Mouse (Mus musculus) thymus, postnatal 36 days (tissue): Measurements from ENCODE around the gene Tnni1.

Experiments
- DNase-seq, 2 experiments: peaks; one replicate each; pipeline ENCODE4 v3.0.0; 2022; ENCODE audit warnings: mixed read lengths in 2 of 2

Gene Tnni1

GRCm38 (mm10) chr1:135767324-135767890 lies 11.8 kb upstream of the Tnni1 start:
- DNase-seq, result no peak

- no peak for DNase-seq
Measured at GRCm38 (mm10) chr1:135768400-135768799, 10.8 kb upstream of the Tnni1 start.

DNA sequence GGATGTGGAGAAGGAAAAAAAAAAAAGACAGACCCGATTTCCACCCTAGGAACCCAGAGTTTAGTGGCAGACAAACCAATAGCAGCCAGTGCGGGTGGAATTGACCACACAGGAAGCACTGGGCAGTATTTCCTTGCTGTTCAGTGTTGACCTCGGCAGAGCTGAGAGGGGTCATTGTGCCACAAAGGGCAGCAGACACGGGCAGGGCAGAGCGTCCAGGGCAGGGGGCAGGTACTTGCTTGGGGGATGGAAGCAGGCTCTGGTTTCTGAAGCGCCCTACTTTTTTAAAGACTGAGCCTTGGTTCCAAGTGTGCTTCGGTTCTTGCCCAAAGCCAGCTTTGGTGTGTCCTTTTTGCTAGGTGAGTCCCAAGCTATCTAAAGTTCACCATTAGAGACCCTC lies 9.0 kb upstream of the Tnni1 start:
- DNase-seq, result no peak

GRCm38 (mm10) chr1:135770896-135771572 lies 8.2 kb upstream of the Tnni1 start:
- no peak for DNase-seq

- DNase-seq, result no peak
Measured at GRCm38 (mm10) chr1:135771573-135771970, 7.7 kb upstream of the Tnni1 start.

GRCm38 (mm10) chr1:135776596-135776995 lies 2.6 kb upstream of the Tnni1 start:
- DNase-seq, result no peak

DNA sequence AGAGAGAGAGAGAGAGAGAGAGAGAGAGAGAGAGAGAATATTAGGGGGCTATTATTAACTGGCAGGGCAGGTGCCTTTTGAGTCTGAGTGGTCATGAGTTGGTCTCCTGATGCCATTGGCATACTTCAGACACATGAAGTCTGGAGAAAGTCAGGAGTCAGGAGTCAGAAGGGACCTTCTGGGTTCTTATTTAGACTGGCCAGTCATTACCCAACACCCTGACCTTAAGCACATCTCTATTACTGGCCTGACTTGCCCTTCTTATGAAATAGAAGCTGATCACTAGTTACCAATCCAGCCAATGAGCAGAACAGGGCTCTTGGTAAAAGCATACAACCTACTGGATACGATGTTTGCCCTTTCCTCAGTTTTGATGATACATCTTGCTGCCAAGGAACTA lies 2.2 kb upstream of the Tnni1 start:
- DNase-seq, result no peak

DNA sequence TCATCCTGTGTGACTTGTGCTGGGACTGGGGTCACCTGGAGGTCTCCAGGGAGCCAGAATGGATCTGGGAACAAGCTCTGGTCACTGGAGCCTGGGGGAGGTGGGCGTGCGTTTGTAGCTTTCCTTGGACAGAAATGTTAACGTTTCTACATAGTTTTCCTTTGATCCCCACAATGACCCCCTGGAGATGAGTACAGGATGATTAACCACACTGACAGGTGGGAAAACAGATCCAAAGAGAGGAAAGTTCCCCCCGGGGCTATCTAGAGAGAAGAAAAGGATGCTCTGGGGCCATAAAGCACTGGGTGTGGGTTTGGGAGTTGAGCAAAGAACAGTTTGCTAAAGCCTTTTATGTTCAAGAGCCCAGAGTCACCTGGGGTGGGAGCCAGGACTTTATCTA lies 1.4 kb downstream of the Tnni1 start:
- no peak for DNase-seq

- DNase-seq, result peak; percentile 51 to 63
Measured at GRCm38 (mm10) chr1:135781220-135781619, 2.0 kb downstream of the Tnni1 start.

DNA sequence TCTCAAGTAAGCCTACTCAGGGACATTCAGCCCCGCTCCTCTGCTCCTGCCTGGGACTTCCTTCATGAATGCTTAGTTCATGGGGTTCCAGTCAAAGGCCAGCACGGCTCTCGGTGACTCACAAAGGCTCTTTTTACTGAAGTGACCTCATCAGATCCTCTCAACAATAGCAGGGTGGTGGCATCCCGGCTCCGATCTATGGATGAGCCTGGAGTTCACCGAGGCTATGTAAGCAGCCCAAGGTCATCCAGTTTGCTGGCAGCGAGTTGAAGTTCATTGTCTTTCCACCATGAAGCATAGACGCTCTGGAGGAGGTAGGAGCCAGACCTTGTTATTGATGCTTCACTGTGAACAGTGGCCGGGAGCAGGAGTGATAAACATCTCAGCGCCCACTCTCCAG lies 3.6 kb downstream of the Tnni1 start:
- DNase-seq, result no peak

- peak; percentile 71 to 76 for DNase-seq
Measured at GRCm38 (mm10) chr1:135787799-135788198, 8.6 kb downstream of the Tnni1 start.

GRCm38 (mm10) chr1:135788708-135789107 lies 9.5 kb downstream of the Tnni1 start:
- peak; percentile 31 to 42 for DNase-seq

DNA sequence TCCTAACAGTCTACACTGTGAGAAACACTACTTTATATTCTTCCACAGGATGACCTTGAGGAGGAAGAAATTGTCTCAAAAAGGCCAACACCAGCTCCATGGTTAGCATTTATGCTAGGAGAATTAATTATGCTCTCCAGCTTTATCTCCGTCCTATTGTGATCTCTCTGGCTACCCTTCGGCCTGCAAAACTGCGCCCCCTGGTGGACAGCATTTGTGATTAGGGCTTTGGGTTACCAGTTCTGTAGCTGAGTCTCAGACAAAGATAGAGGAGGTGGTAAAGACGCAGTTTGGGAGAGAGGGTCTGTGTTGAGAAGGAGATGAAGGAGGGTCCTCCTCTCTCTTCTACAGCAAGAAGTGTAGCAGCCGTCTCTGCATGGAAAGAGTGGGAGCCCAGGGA lies 10.6 kb downstream of the Tnni1 start:
- peak; percentile 69 to 74 for DNase-seq

GRCm38 (mm10) chr1:135792143-135792939 lies 13.1 kb downstream of the Tnni1 start:
- no peak for DNase-seq

DNA sequence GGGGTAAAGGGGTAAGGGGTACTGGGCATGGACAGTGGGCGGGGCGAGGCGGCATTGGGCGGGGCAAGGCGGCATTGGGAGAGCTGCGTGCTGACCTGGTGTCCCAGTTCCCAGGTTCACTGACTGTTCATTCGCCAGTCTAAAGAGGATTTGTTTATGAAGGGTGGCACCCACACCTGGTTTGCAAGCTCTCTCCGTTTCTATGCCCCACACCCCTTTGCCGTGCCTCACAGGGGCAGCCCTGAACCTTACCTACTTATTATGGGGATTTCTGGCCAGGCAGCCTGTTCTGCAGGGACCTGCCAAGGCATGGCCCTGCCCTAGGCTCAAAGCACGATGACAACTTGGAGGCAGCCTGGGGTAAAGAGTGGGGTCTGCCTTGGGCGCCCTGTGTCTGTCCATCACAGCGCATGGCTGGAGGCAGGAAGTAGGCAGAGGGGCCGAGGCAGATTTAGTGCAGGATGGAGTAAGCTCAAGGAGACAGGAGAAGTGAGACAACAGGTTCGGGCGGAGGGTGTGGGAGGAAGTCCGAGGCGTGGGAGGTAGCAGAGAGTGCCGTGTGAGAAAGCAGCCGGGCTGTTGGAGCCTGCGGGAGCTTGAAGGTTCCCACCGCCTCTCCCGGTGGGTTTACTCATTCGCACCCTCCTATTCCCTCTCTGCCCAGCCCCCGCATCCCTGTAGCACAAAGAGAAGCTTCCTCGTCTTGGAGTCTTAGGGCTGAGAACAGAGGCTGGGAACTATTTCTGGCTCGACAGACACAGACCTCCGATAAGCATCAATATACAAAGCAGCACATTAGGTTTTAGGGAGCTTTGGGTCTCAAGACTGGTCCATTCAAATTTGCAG lies 14.4 kb downstream of the Tnni1 start:
- peak; percentile 24 to 35 for DNase-seq

DNA sequence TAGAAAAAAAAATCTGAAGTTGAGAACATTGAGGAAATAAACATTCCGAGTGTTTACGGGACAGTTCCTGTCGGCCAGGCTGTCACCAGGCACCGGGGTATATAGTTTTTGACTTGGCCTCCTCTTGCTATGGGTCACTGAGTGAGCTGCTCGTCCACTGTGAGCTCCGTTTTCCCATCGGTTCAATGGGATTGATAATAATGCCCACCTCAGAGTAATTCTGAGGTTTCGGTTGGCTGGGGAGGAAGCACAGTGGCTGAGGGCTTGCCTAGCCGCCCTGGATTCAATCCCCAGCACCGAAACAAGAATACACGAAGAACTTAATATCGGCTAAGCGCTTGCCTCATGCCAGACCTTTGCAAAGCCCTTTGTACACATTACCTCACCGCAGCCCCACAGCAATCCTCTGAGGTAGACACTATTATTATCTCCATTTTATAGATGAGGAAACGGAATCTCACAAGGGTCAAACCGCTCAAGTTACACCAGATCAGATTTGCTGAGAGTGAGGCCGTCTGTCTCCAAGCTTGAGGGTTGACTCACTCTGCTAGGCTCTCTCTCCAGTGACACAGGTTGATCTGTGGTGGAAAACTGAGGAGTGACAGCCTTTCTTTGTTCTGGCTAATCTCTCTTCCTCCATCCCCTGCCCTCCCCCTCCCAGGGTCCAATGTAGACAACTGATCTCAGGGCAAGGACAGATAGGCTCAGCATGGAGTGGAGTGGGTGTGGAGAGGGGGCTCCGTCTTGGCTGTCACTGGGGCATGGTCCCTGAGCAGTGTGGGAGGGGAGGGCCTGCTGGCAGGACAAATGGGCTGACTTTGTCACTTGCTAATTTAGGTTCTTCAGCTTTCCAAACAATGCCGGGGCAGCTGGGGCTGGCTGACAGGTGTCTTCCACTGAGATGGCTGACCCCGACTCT lies 15.2 kb downstream of the Tnni1 start:
- DNase-seq, result no peak

- no peak for DNase-seq
Measured at GRCm38 (mm10) chr1:135798492-135798891, 19.3 kb downstream of the Tnni1 start.

GRCm38 (mm10) chr1:135799109-135799627 lies 19.9 kb downstream of the Tnni1 start:
- DNase-seq, result no peak

- DNase-seq, result no peak
Measured at GRCm38 (mm10) chr1:135800192-135800950, 21.1 kb downstream of the Tnni1 start.

- peak; percentile 44 to 63 for DNase-seq
Measured at GRCm38 (mm10) chr1:135807546-135807945, 28.3 kb downstream of the Tnni1 start.

DNA sequence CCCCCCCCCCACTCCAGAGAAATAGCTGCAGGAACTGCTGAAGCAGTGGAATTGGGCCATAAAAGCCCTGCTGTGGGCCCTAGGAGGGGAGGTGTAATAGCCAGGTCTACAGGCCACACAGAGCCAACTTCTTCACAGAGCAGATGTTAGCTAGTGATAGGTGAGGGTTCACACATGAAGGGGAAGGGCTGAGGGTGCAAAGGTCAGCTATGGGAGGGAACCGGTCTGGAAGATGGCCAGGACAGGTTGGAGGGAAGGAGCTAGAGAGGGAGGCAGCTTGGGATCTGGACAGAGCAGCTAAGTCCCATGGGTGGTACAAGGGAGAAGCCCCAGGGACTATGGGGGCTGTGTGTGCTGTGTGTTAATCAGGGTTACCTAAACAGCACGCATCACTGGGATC lies 30.9 kb downstream of the Tnni1 start:
- DNase-seq, result no peak
